Mouse (Mus musculus) liver, adult 2 months (tissue): ENCODE data around the gene Prph.

Experiments used
- CTCF ChIP-seq: fragments of 200-500 bp; IDR thresholded peaks from 2 replicates; pipeline ENCODE4 v1.5.1; 2011; ENCODE audit warnings: low read depth, low read length, control low read depth
- POLR2A ChIP-seq: fragments of 200-500 bp; IDR thresholded peaks from 2 replicates; pipeline ENCODE4 v1.6.1; 2011; ENCODE audit warnings: low read length, control low read depth; ENCODE audit not compliant: insufficient read depth; ENCODE audit errors: extremely low read depth

- no peak for TF ChIP-seq POLR2A
- TF ChIP-seq CTCF: peak; percentile 33; the same call in 1 of the 2 replicates
Measured at GRCm38 (mm10) chr15:99026259-99026658, 28.7 kb upstream of the Prph start.
